Mouse (Mus musculus) layer of hippocampus, postnatal 36 days (tissue): ENCODE measurements at regions not wholly inside any gene's neighbourhood (a gene's known extent, or its start where the extent isn't known, plus 50 kb on each side); places are given as distances from the start of the nearest gene placed in this dataset.

Experiments used
- DNase-seq, 2 experiments: peaks; one replicate each; pipeline ENCODE4 v3.0.0; 2022

- DNase-seq: peak; percentile 86 to 87
Observed at GRCm38 (mm10) chr13:83730713-83731480, 227.1 kb downstream of the Mef2c start.

DNA sequence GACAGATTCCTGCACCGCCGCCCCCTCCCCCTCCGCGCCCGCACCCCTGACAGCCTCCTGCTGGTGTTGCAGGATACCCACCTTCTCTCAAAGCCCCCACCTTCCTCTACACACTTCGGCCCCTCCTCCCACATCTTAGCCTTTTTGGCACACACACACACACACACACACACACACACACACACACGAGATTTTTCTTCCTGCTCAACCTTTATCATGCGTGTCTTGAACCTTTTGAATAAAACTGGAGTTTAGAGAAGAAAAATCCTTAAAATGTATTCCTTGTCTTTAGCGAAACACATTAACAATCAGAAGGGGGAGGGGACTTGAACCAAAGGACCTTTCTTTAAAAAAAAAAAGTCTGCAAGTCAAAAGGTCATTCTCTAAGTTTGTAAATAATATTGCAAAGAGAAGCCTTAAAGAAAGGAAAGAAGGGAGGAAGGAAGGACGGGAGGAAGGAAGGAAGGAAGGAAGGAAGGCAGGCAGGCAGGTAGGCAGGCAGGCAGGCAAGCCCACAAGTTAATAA, 227.7 kb downstream of the Mef2c start:
- DNase-seq: no peak

GRCm38 (mm10) chr13:83732283-83733121, 228.7 kb downstream of the Mef2c start:
- DNase-seq: peak; percentile 73

GRCm38 (mm10) chr13:83733231-83733990, 229.6 kb downstream of the Mef2c start:
- DNase-seq: peak in 1 of 2 experiments; percentile 38

GRCm38 (mm10) chr13:83733991-83734610, 230.3 kb downstream of the Mef2c start:
- no peak for DNase-seq

DNA sequence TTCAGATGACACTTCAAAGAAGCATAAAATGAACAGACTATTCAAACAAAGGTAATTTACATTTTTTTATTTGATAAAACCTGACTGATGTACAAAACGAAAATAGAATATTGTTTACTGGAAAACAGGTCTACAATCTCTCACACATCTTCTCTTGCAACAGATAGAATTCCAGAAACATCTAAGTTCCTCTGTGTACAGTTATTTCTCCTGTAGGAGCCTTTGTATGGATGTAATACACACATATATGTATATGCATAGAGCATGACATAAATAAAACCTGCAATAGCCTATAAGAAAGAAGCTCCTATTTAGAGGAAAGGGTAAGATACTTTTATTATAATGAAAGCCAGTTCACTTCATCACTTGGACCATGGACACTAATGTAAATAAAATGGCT, 230.8 kb downstream of the Mef2c start:
- no peak for DNase-seq

GRCm38 (mm10) chr13:83735101-83735500, 231.3 kb downstream of the Mef2c start:
- no peak for DNase-seq

DNA sequence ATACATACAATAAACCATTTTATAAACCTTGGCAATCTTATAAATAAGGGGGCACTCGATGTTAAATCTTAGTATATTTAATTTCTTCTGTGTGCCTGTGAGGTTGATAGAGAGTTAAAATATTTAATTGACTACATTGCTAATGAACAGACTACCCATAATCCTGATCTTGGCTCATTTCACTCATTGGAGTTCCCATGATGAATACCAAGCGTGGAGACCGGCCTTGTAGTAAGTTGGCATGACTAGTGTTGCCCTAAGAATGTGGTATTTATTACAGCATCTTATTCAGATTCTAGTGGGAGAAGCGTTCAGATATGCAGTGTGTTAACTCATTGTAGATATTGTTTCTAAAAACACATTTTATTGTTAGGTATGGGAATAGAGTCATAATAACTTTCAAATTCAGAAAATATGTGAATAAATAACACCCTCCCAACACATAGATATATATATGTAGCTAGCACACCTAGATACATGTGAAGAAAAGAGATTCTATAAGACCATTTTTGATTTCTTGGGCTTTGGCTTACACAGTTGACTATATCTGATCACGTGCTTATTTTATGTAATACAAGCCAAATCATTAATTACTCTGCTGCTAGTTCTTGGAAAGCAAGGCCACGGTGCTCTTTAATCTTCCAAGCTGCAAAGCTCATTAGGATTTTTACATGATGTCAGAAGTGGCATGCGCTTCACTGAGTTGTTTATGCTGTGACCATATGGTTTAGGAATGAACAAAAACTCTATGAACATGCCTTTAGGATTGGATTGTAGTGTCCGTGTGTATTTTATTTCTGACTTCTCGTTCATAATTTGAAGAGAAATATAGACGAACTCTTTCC, 232.0 kb downstream of the Mef2c start:
- DNase-seq: no peak

DNA sequence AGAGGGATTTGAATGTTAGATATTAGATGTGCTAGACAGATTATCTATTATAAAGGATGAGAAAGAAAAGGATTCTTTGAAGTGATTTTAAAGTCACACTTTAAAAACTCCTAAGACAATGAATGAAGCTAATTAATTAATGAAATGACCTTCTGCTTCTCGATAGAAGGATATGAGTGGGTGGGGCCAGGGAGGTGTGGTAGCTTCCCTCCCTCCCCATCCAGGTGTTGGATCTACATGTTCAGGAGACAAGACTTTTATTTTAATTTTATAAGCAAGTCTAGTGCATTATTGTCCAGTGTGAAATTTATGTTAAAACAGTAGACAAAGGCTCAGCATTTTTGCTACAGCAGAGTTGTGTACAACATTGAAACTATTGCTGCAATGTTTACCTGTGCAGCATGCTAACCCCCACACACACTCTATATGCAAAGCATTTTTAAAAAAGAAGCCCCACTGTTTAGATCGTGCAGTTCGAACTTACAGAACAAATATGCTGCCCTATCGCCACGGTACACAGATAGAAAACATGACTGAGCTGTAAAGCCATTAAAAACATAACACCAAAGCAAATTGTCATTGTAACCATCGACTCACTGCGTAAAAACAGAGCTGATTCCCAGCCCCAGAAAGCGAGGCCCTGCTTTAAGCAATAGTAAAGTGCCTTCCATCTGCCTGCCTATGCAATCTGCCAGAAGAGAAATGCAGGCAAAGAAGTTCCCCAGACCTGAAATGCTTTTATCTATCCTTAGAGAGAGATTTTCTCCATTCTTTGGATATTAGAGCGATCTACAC, 233.4 kb downstream of the Mef2c start:
- DNase-seq: peak in 1 of 2 experiments; percentile 44

DNA sequence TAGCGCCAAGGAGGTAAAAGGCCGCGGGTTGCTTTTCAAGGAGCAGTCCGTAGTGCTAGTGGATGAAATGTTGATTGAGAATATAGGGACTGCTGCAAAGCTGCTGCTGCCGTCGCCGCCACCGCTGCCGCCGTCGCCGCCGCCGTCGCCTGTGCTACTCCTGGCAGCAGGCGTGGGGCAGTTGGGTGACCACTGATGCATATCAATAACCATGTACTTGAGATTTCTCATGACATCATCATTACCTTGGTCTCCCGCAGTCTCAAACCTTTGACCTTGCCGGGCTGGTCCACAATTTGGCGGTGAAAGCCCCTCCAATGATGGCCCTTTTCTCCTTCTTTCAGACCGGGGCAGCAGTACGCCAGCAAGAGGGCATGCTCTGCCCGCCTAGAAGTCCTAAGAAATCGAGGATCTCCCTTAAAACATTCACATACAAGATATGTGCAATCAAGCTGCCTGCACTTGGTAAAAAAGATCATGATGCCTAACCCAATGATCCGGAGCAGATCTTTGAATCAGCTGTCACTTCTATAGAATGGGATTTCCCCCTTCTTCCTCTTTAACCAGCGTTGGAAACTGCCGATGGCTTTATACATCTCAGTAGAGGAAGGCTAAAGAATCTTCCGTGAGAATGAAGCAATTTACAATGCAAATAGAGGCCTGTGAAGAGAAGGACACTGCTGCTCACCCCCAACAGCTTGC, 234.1 kb downstream of the Mef2c start:
- DNase-seq: peak in 1 of 2 experiments; percentile 46

DNA sequence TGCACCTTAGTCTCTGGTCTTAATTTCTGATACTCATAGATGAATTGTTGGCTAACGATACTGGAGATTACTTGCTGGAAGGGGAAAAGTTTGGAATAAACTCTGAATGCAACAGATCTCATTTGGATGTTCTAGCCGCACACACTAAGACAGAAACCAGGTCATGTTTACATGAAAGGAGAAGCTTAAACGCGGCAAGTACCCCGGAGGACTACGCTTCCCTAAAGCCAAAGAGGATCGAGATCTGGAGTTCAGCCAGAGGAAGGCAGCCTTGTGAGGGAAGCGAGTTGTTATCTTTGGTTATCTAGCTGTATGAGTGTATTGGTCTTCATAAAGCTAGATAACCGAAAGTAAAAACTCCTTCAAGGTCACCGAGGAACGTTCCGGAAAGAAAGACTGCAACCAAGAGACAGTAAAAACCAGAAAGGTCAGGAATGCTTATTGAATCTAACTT, 234.7 kb downstream of the Mef2c start:
- peak in 1 of 2 experiments; percentile 41 for DNase-seq

- DNase-seq: peak in 1 of 2 experiments; percentile 49
Observed at GRCm38 (mm10) chr13:83739131-83739530, 235.3 kb downstream of the Mef2c start.

DNA sequence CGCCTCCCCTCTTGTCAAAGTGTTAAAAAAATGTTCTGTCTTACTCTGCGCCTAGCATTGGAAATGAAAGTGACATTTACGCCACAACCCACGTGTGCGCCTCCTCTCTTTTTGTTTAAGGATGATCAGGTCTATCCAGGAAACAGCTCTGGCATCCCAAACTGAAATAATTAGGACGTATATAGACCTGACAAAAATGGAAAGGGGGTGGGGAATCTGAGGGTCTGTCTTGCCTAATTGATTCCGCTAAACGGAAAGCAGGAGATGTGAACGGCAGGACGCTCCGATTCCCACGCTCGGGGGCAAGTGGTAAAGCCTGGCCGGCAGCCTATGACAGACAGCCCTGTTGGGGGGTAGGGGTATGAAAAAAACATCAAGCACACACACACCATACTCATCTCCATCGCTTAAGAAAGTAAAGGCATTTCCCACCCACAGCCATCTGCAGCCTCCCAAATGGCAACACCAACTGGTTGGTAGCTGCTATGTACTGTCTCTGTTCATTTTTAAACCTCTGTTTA, 235.8 kb downstream of the Mef2c start:
- peak; percentile 85 to 89 for DNase-seq

DNA sequence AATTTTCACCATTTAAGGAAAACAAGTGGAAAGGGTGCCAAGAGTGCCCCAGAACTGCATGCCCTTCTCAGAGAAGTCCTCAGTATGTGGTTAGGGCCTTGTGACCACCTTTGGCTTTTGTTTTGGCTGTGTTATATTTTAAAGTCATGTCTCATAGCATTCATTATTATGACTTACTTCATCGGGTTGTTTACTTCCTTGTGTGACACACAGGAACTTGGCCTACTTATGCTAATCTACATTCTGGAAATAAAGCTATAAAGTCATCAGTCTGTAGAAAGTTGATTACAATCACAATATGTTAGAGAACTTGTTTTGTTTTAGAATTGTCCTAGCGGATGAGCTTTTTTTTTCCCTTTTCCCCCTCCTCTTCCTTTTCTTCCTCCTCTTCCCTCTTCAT, 236.3 kb downstream of the Mef2c start:
- no peak for DNase-seq

DNA sequence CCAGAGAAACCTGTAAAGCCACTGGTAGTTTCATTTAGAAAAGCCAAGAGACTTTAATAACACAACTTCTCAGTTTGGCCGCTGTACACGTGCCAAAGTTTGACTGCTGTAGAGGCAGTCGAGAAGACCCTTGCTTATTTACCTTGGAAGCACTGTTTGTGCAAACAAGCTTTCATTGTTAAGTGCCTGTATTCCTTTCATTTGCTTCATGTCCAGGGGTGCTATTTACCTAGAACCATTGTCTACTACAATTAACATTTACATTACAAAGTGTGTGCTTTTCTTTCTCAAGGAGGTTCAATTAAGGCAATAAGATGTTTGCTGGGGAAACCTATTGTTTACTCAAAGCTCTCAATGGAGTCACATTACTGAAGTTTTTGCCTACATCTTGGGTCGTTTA, 236.9 kb downstream of the Mef2c start:
- DNase-seq: no peak

- DNase-seq: no peak
Observed at GRCm38 (mm10) chr13:83741591-83742021, 237.8 kb downstream of the Mef2c start.

GRCm38 (mm10) chr13:83742102-83742501, 238.3 kb downstream of the Mef2c start:
- DNase-seq: no peak

GRCm38 (mm10) chr13:83742546-83742945, 238.7 kb downstream of the Mef2c start:
- no peak for DNase-seq

DNA sequence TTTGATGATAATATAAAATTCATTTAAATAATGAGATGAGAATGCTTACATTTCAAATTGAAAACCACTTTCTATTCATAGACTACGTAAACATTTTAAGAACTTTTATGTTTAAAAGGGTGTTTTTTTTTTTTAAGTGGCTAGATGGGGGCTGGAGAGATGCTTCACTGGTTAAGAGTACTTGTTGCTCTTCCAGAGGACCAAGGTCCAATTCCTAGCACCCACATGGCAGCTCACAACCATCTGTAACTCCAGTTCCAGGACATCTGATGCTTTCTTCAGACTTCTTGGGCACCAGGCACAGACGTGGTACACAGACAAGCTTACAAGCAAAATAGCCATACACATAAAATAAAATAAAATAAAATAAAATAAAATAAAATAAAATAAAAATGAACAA, 239.5 kb downstream of the Mef2c start:
- no peak for DNase-seq
